Mouse (Mus musculus): ENCODE results near the gene Adgrb2. TPM values are rescaled to one million over a fixed set of nuclear protein-coding genes. Genes with fewer than 3 reads are reported as not detected.

Adgrb2 gene
- polyA plus RNA-seq, 1 experiment from 2014 or later: 1.9 TPM

DNA sequence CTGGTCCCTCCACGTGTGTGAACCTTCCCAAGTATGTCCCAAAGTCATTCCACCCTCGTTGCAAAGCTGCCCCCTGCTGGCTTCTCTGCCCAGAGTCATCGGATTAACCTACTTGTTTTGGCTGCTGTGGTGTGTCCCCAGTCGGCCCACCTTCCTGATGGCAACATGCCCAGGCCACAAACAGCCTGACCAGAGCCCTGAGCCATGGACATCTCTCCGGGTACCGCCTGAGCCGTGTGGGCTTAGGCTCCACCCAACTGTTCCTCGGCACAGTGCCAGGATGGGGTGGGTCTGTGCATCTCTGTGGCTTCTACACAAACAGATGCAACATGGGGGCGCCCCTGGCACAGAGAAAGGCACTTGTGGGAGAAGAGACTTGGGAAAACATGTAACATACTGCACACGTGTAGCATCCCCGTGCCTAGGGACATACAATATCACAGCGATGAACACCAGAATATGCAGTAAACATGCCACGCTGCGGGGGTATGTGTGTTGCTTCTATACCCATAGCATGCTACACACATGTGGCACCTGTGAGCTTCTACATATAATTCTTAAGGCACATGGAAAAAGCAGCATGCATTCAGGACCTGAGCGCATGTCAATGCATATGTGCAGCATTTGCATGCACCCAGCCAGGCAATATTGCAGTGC lies 778 bp upstream of the Adgrb2 start:
- Histone ChIP-seq H3K27ac (ENCODE audit: low read length) (no peak overlapping the region; the same call in 1 of the 2 replicates), H3K4me2 (ENCODE audit: low read depth, low read length) (peak overlapping the region; percentile 96), H3K4me1 (ENCODE audit: control insufficient read depth, insufficient read depth, low read length) (peaks cover 37% of the 10 kb centered on the region), H3K9ac (ENCODE audit: low read length) (peak overlapping the region; percentile 81; the same call in 1 of the 2 replicates), H3K4me3 (replicated peaks; ENCODE audit: low read length) (peak overlapping the region; percentile 67), H3K36me3 (ENCODE audit: control insufficient read depth, insufficient read depth, low read length) (no peaks in the 10 kb centered on the region), H3K27me3 (ENCODE audit: control insufficient read depth, insufficient read depth, low read length) (peaks cover 31% of the 10 kb centered on the region), H3K9me3 (replicated peaks; ENCODE audit: control insufficient read depth, low read length) (no peaks in the 10 kb centered on the region)
- 5% methylated on average over 15 of the region's 15 CpGs for WGBS
- ATAC-seq (ENCODE audit: insufficient read depth, low FRiP score): no peak

GRCm38 (mm10) chr4:129985161-129985670 lies 546 bp downstream of the Adgrb2 start:
- no peak overlapping the region for H3K27ac ChIP-seq (ENCODE audit: low read length)
- no peaks in the 10 kb centered on the region for H3K9me3 ChIP-seq (replicated peaks; ENCODE audit: control insufficient read depth, low read length)
- H3K4me3 ChIP-seq (replicated peaks; ENCODE audit: low read length): peak overlapping the region; percentile 67
- peak overlapping the region; percentile 81 for H3K9ac ChIP-seq (ENCODE audit: low read length)
- H3K4me1 ChIP-seq (ENCODE audit: control insufficient read depth, insufficient read depth, low read length): peaks cover 37% of the 10 kb centered on the region
- under 1% methylated on average over 36 of the region's 48 CpGs for WGBS
- H3K27me3 ChIP-seq (ENCODE audit: control insufficient read depth, insufficient read depth, low read length): peaks cover 31% of the 10 kb centered on the region
- no peak; the same call in 1 of the 2 replicates for ATAC-seq (ENCODE audit: insufficient read depth, low FRiP score)
- H3K36me3 ChIP-seq (ENCODE audit: control insufficient read depth, insufficient read depth, low read length): no peaks in the 10 kb centered on the region
- peak overlapping the region; percentile 96 for H3K4me2 ChIP-seq (ENCODE audit: low read depth, low read length)

DNA sequence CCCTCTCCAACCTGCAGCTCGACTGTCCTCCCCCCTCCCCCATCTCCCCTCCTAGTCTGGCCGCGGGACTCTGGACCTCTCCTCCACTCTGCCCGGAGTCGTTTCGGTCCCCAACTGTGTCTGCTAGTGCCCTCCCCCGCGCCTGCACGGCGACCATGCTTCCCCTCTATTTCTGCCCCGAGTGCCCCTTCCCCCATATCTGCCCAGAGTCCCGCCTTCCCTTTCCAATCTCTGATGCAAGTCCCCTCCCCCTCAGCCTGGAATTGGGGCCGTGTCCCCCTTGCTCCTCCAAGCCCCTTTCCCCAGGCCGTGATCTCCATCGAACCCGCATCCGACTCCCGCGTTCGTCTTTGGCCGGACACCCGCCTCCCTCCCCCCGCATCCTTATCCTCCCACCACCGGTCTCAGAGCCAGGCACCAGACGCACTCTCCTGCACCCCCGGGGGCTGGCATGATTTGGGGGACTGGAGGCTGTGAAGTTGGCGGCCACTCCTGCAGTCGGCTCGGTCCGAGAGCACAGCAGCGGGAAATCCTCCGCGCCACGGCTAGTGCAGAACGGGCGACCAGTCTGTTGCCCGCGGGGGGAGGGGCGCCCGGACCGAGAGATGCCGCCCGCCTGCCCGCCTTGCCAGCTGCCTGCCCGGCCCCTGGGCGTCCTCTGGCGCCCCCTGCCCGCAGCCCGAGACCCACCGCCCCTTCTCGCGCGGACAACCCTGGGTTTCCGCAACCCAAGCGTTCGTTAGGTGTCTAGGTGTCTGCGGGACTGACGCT lies 1.2 kb downstream of the Adgrb2 start:
- Histone ChIP-seq H3K4me1 (ENCODE audit: control insufficient read depth, insufficient read depth, low read length) (peaks cover 37% of the 10 kb centered on the region), H3K4me2 (ENCODE audit: low read depth, low read length) (peak overlapping the region; percentile 96), H3K4me3 (replicated peaks; ENCODE audit: low read length) (peak overlapping the region; percentile 67), H3K27me3 (ENCODE audit: control insufficient read depth, insufficient read depth, low read length) (peaks cover 31% of the 10 kb centered on the region), H3K9me3 (replicated peaks; ENCODE audit: control insufficient read depth, low read length) (no peaks in the 10 kb centered on the region), H3K36me3 (ENCODE audit: control insufficient read depth, insufficient read depth, low read length) (no peaks in the 10 kb centered on the region), H3K27ac (ENCODE audit: low read length) (no peak overlapping the region), H3K9ac (ENCODE audit: low read length) (peak overlapping the region; percentile 81)
- ATAC-seq (ENCODE audit: insufficient read depth, low FRiP score): no peak
- under 1% methylated on average over 58 of the region's 58 CpGs for WGBS

- H3K36me3 ChIP-seq (ENCODE audit: control insufficient read depth, insufficient read depth, low read length): no peaks in the 10 kb centered on the region
- H3K9ac ChIP-seq (ENCODE audit: low read length): peak overlapping the region; percentile 71
- H3K9me3 ChIP-seq (replicated peaks; ENCODE audit: control insufficient read depth, low read length): no peaks in the 10 kb centered on the region
- ATAC-seq (ENCODE audit: insufficient read depth, low FRiP score): peak; percentile 38; the same call in 1 of the 2 replicates
- H3K4me1 ChIP-seq (ENCODE audit: control insufficient read depth, insufficient read depth, low read length): peaks cover 36% of the 10 kb centered on the region
- 2% methylated on average over 53 of the region's 53 CpGs for WGBS
- H3K27me3 ChIP-seq (ENCODE audit: control insufficient read depth, insufficient read depth, low read length): peaks cover 31% of the 10 kb centered on the region
- peak overlapping the region; percentile 56 for H3K4me3 ChIP-seq (replicated peaks; ENCODE audit: low read length)
- no peak overlapping the region for H3K27ac ChIP-seq (ENCODE audit: low read length)
- peak overlapping the region; percentile 90 for H3K4me2 ChIP-seq (ENCODE audit: low read depth, low read length)
Measured at GRCm38 (mm10) chr4:129987825-129988504, 3.3 kb downstream of the Adgrb2 start.

GRCm38 (mm10) chr4:129989925-129990324 lies 5.3 kb downstream of the Adgrb2 start:
- Histone ChIP-seq H3K36me3 (ENCODE audit: control insufficient read depth, insufficient read depth, low read length) (no peaks in the 10 kb centered on the region), H3K4me1 (ENCODE audit: control insufficient read depth, insufficient read depth, low read length) (peaks cover 22% of the 10 kb centered on the region), H3K9ac (ENCODE audit: low read length) (no peak overlapping the region), H3K4me3 (replicated peaks; ENCODE audit: low read length) (no peak overlapping the region), H3K4me2 (ENCODE audit: low read depth, low read length) (no peak overlapping the region), H3K27me3 (ENCODE audit: control insufficient read depth, insufficient read depth, low read length) (peaks cover 24% of the 10 kb centered on the region), H3K9me3 (replicated peaks; ENCODE audit: control insufficient read depth, low read length) (no peaks in the 10 kb centered on the region), H3K27ac (ENCODE audit: low read length) (no peak overlapping the region)
- 73% methylated on average over 4 of the region's 4 CpGs for WGBS
- no peak for ATAC-seq (ENCODE audit: insufficient read depth, low FRiP score)

- no peak overlapping the region for H3K4me3 ChIP-seq (replicated peaks; ENCODE audit: low read length)
- H3K36me3 ChIP-seq (ENCODE audit: control insufficient read depth, insufficient read depth, low read length): no peaks in the 10 kb centered on the region
- H3K9me3 ChIP-seq (replicated peaks; ENCODE audit: control insufficient read depth, low read length): no peaks in the 10 kb centered on the region
- no peak overlapping the region for H3K27ac ChIP-seq (ENCODE audit: low read length)
- no peak for ATAC-seq (ENCODE audit: insufficient read depth, low FRiP score)
- WGBS: 78% methylated on average over 16 of the region's 16 CpGs
- no peak overlapping the region for H3K4me2 ChIP-seq (ENCODE audit: low read depth, low read length)
- H3K4me1 ChIP-seq (ENCODE audit: control insufficient read depth, insufficient read depth, low read length): peaks cover 4% of the 10 kb centered on the region; the same call in 1 of the 2 replicates
- no peak overlapping the region for H3K9ac ChIP-seq (ENCODE audit: low read length)
- H3K27me3 ChIP-seq (ENCODE audit: control insufficient read depth, insufficient read depth, low read length): peaks cover 6% of the 10 kb centered on the region; the same call in 1 of the 2 replicates
Measured at GRCm38 (mm10) chr4:129992720-129993119, 8.1 kb downstream of the Adgrb2 start.

- Histone ChIP-seq H3K4me1 (ENCODE audit: control insufficient read depth, insufficient read depth, low read length) (peaks cover under 1% of the 10 kb centered on the region; the same call in 1 of the 2 replicates), H3K4me3 (replicated peaks; ENCODE audit: low read length) (no peak overlapping the region), H3K36me3 (ENCODE audit: control insufficient read depth, insufficient read depth, low read length) (no peaks in the 10 kb centered on the region), H3K9me3 (replicated peaks; ENCODE audit: control insufficient read depth, low read length) (no peaks in the 10 kb centered on the region), H3K9ac (ENCODE audit: low read length) (no peak overlapping the region), H3K27ac (ENCODE audit: low read length) (no peak overlapping the region), H3K27me3 (ENCODE audit: control insufficient read depth, insufficient read depth, low read length) (peaks cover 3% of the 10 kb centered on the region; the same call in 1 of the 2 replicates), H3K4me2 (ENCODE audit: low read depth, low read length) (no peak overlapping the region)
- 84% methylated on average over 5 of the region's 5 CpGs for WGBS
- ATAC-seq (ENCODE audit: insufficient read depth, low FRiP score): no peak
Measured at GRCm38 (mm10) chr4:129993213-129993612, 8.5 kb downstream of the Adgrb2 start.

DNA sequence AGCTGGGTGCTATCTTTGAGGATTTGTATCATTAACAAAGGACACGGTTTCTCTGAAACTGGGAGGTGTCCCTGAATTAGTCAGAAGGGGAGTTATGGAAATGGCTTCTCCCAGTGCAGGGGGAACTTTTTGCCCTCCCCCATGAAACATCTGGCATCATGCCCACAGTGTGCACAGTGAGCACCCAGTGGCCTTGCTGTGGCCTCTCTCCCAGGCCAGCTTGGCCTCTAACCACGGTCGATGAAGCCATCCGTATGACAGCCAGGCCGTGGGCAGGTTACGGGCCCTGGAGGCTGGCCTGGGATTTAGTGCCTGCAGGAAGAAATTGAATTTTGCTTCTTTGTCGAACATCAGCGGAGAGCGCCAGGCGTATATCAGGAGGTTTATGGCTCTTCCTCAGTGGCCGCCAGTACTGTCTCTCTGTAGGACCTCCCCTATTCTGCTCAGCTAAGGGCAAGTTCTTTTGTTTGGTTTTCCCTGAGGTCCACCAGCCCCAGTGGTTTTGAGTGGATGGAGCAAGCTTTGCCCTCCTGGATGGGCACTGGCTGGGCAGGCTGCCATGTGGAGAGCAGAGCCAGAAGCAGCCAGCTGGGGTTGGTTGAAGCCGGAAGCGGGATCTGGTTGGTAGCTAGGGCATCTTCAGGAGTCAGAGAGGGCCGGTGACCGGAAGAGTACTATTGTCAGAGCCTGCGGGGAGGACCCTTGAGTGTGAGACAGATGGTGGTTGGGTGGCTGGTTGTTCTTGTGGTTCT lies 9.4 kb downstream of the Adgrb2 start:
- Histone ChIP-seq H3K27ac (ENCODE audit: low read length) (no peak overlapping the region), H3K36me3 (ENCODE audit: control insufficient read depth, insufficient read depth, low read length) (no peaks in the 10 kb centered on the region), H3K9me3 (replicated peaks; ENCODE audit: control insufficient read depth, low read length) (no peaks in the 10 kb centered on the region), H3K4me1 (ENCODE audit: control insufficient read depth, insufficient read depth, low read length) (no peaks in the 10 kb centered on the region), H3K9ac (ENCODE audit: low read length) (no peak overlapping the region), H3K27me3 (ENCODE audit: control insufficient read depth, insufficient read depth, low read length) (0 out of 2 replicates have a peak, but pooled peaks cover 7% of the 10 kb centered on the region), H3K4me3 (replicated peaks; ENCODE audit: low read length) (no peak overlapping the region), H3K4me2 (ENCODE audit: low read depth, low read length) (no peak overlapping the region)
- ATAC-seq (ENCODE audit: insufficient read depth, low FRiP score): no peak
- 85% methylated on average over 16 of the region's 16 CpGs for whole genome bisulfite sequencing

All from stomach, embryonic 16.5 days (tissue).